Mouse (Mus musculus): ENCODE data around the gene Arcn1. TPM values are rescaled to one million over a fixed set of nuclear protein-coding genes. Genes with fewer than 3 reads are reported as not detected.

The Arcn1 gene
- polyA plus RNA-seq, 1 experiment from 2014 or later = 148 TPM

DNA sequence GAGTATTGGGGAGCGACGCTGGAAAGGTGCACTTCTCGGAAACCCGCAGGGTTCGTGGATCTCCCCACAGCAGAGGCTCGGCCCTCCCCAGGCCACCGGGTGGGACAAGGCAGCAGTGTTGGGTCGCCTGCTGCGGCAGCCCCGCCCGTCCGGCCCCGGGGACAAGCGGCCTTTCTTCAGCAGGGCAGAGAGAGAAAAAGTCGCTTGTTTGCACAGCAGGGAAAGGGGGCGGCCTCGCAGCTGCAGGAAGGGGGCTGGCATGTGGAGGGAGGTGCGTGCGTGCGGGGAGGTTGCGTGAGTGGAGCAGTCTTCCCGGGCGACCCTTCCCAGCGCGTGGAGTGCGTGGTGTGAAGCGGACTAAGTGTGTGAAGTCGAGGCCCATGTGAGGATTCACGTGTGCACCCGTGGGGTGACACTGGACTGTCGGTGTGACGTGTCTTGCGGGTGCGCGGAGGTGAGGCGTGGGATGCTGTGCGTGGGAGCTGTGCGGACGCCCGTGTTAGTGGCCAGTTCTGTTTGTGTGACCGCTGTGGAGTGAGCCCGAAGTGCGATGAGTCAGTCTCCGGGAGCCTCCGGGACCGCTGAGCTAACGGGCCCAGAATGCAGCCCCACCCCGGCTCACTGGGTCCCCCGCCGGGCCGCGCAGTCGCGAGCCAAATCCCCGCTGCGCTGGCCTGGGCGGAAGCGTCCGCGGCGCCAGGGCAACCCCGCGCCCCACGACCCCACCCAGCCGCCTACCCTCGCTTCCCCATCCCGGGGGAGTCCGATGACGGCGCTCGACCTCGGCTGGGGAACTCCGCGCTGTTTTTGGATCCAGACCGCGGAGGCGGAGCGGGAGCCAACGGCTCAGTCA lies 33.7 kb downstream of the Arcn1 start:
- peak overlapping the region; percentile 49 for H3K4me3 ChIP-seq (replicated peaks; ENCODE audit: low read length)
- DNase-seq (ENCODE audit: low spot score) = no peak

DNA sequence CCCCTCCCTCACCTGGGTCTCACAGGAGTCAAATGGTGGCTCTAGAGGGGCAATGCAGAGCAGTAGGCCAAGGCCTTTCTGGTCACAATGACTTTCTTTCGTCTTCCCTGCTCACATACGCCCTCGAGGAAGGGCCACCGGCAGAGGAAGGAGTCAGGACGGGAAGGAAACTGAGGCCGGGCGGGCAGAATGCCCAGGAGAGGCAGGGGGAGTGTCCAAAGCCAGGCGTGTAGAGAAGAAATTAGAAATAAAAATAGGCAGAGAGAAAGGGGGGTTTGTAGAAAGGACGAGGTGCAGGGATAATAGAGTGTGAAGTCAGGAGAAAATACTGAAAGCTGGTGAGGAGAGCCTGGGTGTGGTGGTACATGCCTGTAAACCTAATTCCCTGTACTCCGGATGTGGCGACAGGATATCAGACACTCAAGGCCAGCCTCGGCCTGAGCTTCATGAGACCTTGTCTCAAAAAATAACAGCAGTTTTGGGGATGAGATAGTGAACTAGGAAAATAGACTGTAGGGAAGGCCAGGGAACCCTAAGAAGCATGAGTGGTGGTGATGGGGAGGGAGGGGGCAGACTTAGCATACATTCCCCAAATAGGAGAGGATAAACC lies 34.6 kb downstream of the Arcn1 start:
- Histone ChIP-seq H3K27me3 (ENCODE audit: control insufficient read depth, insufficient read depth, low read length) (peaks cover 14% of the 10 kb centered on the region; the same call in 1 of the 2 replicates), H3K9me3 (ENCODE audit: control insufficient read depth, low read length) (no peaks in the 10 kb centered on the region), H3K4me3 (replicated peaks; ENCODE audit: low read length) (peak overlapping the region; percentile 49), H3K4me2 (replicated peaks) (peak overlapping the region; percentile 94), H3K4me1 (replicated peaks; ENCODE audit: control insufficient read depth, insufficient read depth, low read length) (peaks cover 10% of the 10 kb centered on the region; the same call in 1 of the 2 replicates), H3K27ac (peak overlapping the region; percentile 22; the same call in 1 of the 2 replicates), H3K36me3 (replicated peaks; ENCODE audit: control insufficient read depth, insufficient read depth) (no peaks in the 10 kb centered on the region), H3K9ac (peak overlapping the region; percentile 57; the same call in 1 of the 2 replicates)
- DNase-seq (ENCODE audit: low spot score) (no peak), ATAC-seq (ENCODE audit: low FRiP score) (no peak)
- WGBS = 52% methylated on average over 12 of the region's 12 CpGs

More for the DNA sequence above, 33.7 kb downstream of the Arcn1 start:
- WGBS = under 1% methylated on average over 79 of the region's 79 CpGs
- H3K27ac ChIP-seq = peak overlapping the region; percentile 44
- peak overlapping the region; percentile 57 for H3K9ac ChIP-seq
- H3K27me3 ChIP-seq (ENCODE audit: control insufficient read depth, insufficient read depth, low read length) = peaks cover 14% of the 10 kb centered on the region; the same call in 1 of the 2 replicates
- H3K9me3 ChIP-seq (ENCODE audit: control insufficient read depth, low read length) = no peaks in the 10 kb centered on the region
- peak; percentile 56; the same call in 1 of the 2 replicates for ATAC-seq (ENCODE audit: low FRiP score)
- H3K4me2 ChIP-seq (replicated peaks) = peak overlapping the region; percentile 94
- H3K36me3 ChIP-seq (replicated peaks; ENCODE audit: control insufficient read depth, insufficient read depth) = no peaks in the 10 kb centered on the region
- H3K4me1 ChIP-seq (replicated peaks; ENCODE audit: control insufficient read depth, insufficient read depth, low read length) = peaks cover 10% of the 10 kb centered on the region; the same call in 1 of the 2 replicates

DNA sequence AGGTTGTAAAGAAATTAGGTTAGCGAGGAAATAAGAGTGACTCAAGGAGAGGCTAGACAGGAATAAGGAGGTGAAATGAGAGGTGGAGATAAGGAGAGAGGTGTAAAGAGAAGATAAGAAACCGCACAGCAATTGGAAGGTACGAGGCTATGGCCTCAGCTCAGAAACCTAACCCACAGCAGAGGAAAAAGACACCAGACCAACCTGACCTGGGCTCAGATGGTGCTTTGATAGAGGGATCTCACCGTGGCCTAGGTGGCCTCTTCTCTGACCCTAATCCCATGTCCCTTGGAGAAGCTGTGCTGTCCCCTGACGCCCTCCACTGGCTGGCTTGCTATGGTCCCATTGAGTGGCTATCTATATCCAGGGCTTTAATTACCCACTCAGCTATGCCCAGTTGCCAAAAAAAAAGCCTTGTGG lies 35.5 kb downstream of the Arcn1 start:
- H3K4me2 ChIP-seq (replicated peaks) = no peak overlapping the region

DNA sequence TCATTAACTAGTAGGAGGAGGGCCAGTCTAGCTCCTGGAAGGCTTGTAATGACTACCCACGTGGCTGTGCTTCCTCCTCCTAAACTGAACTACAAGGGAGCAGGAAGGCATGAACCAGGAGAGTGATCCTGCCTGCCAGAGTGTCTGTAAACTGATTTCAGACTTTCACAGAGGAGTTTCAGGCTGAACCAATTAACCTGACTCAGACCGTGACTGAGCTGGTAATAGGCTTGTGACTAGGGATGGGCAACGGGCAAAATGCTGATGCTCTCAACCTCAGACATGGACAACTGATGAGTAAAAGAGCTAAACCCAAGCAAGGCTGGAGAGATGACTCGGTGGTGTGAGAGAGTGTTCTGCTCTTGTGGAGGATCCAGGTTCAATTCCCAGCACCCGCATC lies 40.2 kb downstream of the Arcn1 start:
- 64% methylated on average over 5 of the region's 5 CpGs for WGBS
- no peaks in the 10 kb centered on the region for H3K36me3 ChIP-seq (replicated peaks; ENCODE audit: control insufficient read depth, insufficient read depth)
- H3K27ac ChIP-seq = no peak overlapping the region
- no peak overlapping the region for H3K9ac ChIP-seq
- H3K4me2 ChIP-seq (replicated peaks) = no peak overlapping the region
- DNase-seq (ENCODE audit: low spot score) (no peak), ATAC-seq (ENCODE audit: low FRiP score) (no peak)
- no peak overlapping the region for H3K4me3 ChIP-seq (replicated peaks; ENCODE audit: low read length)
- no peaks in the 10 kb centered on the region for H3K9me3 ChIP-seq (ENCODE audit: control insufficient read depth, low read length)
- no peaks in the 10 kb centered on the region for H3K27me3 ChIP-seq (ENCODE audit: control insufficient read depth, insufficient read depth, low read length)
- H3K4me1 ChIP-seq (replicated peaks; ENCODE audit: control insufficient read depth, insufficient read depth, low read length) = peaks cover 36% of the 10 kb centered on the region

More for the DNA sequence above, 35.5 kb downstream of the Arcn1 start:
- Histone ChIP-seq H3K9ac (no peak overlapping the region), H3K4me1 (replicated peaks; ENCODE audit: control insufficient read depth, insufficient read depth, low read length) (peaks cover 13% of the 10 kb centered on the region; the same call in 1 of the 2 replicates), H3K27me3 (ENCODE audit: control insufficient read depth, insufficient read depth, low read length) (peaks cover 14% of the 10 kb centered on the region; the same call in 1 of the 2 replicates), H3K9me3 (ENCODE audit: control insufficient read depth, low read length) (no peaks in the 10 kb centered on the region), H3K27ac (no peak overlapping the region), H3K4me3 (replicated peaks; ENCODE audit: low read length) (no peak overlapping the region), H3K36me3 (replicated peaks; ENCODE audit: control insufficient read depth, insufficient read depth) (no peaks in the 10 kb centered on the region)
- 77% methylated on average over 5 of the region's 5 CpGs for WGBS
- DNase-seq (ENCODE audit: low spot score) (no peak), ATAC-seq (ENCODE audit: low FRiP score) (no peak)

DNA sequence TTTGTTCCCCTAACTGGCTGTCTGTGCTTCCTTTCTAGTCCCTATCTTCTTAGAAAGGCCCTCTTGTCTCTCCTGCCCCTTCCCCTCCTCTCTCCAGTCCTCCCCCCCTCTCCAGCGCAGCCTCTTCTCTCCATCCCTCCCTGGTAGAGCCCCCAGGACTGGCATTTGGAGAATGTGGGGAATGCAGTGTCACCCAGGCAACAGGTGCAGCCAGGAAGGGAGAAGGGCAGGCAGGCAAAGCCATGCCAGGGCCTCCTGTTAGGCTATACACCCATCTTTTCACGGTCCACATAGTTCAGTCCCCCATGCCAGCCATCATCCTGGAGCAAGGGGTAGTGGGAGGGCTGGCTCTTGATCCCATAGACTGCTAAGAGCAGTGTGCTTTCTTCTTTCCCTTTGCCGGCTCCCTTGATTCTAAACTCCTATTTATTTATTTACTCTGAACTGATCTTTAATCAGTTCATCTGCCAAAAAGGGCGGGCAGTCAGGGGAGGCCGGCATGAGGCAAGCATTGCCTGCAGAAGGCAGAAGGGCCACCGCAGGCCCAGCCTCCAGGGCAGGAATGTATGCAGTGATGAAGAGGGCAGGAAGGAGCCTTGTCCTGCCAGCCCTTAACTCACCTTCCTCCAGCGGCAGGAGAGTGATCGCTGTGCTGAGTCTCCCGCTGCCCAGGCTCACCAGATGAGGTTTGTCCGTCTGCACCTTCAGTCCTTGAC lies 41.1 kb downstream of the Arcn1 start:
- no peaks in the 10 kb centered on the region for H3K27me3 ChIP-seq (ENCODE audit: control insufficient read depth, insufficient read depth, low read length)
- H3K9me3 ChIP-seq (ENCODE audit: control insufficient read depth, low read length) = no peaks in the 10 kb centered on the region
- no peak overlapping the region for H3K4me2 ChIP-seq (replicated peaks)
- no peak for DNase-seq (ENCODE audit: low spot score)
- no peak overlapping the region for H3K27ac ChIP-seq
- H3K4me1 ChIP-seq (replicated peaks; ENCODE audit: control insufficient read depth, insufficient read depth, low read length) = peaks cover 42% of the 10 kb centered on the region
- H3K4me3 ChIP-seq (replicated peaks; ENCODE audit: low read length) = no peak overlapping the region
- H3K9ac ChIP-seq = no peak overlapping the region
- ATAC-seq (ENCODE audit: low FRiP score) = peak; percentile 28; the same call in 1 of the 2 replicates
- H3K36me3 ChIP-seq (replicated peaks; ENCODE audit: control insufficient read depth, insufficient read depth) = no peaks in the 10 kb centered on the region
- 45% methylated on average over 10 of the region's 10 CpGs for WGBS

DNA sequence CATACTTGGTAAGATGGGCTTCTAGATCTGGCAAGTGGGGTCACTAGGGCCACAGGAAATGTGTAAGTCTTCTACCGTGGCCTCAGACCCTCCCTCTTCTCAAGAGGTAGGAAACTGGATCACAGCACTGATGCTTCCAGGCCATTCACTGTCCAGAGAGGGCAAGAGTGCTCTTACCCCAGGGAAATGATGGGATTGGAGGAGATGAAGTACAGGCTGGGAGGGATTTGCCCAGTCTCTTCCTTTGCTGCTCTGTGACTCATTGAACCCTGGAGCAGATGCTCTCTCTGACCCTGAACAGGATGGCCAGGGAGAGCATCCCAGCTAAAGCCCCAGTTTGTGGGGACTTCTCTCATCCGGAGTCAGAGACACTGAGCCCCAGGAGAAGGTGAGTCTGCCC lies 43.0 kb downstream of the Arcn1 start:
- no peak for ATAC-seq (ENCODE audit: low FRiP score)
- Histone ChIP-seq H3K4me2 (replicated peaks) (no peak overlapping the region), H3K36me3 (replicated peaks; ENCODE audit: control insufficient read depth, insufficient read depth) (no peaks in the 10 kb centered on the region), H3K9me3 (ENCODE audit: control insufficient read depth, low read length) (no peaks in the 10 kb centered on the region), H3K4me1 (replicated peaks; ENCODE audit: control insufficient read depth, insufficient read depth, low read length) (peaks cover 54% of the 10 kb centered on the region), H3K9ac (no peak overlapping the region), H3K27ac (no peak overlapping the region), H3K4me3 (replicated peaks; ENCODE audit: low read length) (no peak overlapping the region), H3K27me3 (ENCODE audit: control insufficient read depth, insufficient read depth, low read length) (no peaks in the 10 kb centered on the region)
- DNase-seq (ENCODE audit: low spot score) = no peak
- WGBS = 44% methylated on average over 2 of the region's 2 CpGs

DNA sequence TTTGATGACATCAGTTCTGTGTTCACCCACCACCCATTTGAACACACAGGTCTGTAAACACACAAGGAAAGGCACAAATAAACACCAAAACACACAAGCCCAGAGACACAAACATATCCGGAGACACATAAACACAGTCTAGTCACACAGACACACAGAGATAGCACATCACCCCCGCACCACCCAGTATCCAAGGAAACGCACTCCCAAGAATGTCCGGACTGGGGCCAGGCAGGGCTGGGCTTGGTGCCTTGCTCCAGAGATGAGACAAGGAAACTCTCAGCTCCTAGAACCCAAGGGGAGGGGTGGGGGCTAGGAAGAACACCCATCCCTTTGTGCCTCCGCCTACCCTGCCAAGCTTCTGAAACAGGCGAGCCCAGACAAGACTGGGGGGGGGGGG lies 43.4 kb downstream of the Arcn1 start:
- Histone ChIP-seq H3K4me1 (replicated peaks; ENCODE audit: control insufficient read depth, insufficient read depth, low read length) (peaks cover 59% of the 10 kb centered on the region), H3K36me3 (replicated peaks; ENCODE audit: control insufficient read depth, insufficient read depth) (no peaks in the 10 kb centered on the region), H3K27me3 (ENCODE audit: control insufficient read depth, insufficient read depth, low read length) (no peaks in the 10 kb centered on the region), H3K4me2 (replicated peaks) (no peak overlapping the region), H3K9ac (no peak overlapping the region), H3K27ac (peak overlapping the region; percentile 70), H3K9me3 (ENCODE audit: control insufficient read depth, low read length) (no peaks in the 10 kb centered on the region), H3K4me3 (replicated peaks; ENCODE audit: low read length) (no peak overlapping the region)
- DNase-seq (ENCODE audit: low spot score) (no peak), ATAC-seq (ENCODE audit: low FRiP score) (no peak; the same call in 1 of the 2 replicates)
- 23% methylated on average over 6 of the region's 6 CpGs for WGBS

DNA sequence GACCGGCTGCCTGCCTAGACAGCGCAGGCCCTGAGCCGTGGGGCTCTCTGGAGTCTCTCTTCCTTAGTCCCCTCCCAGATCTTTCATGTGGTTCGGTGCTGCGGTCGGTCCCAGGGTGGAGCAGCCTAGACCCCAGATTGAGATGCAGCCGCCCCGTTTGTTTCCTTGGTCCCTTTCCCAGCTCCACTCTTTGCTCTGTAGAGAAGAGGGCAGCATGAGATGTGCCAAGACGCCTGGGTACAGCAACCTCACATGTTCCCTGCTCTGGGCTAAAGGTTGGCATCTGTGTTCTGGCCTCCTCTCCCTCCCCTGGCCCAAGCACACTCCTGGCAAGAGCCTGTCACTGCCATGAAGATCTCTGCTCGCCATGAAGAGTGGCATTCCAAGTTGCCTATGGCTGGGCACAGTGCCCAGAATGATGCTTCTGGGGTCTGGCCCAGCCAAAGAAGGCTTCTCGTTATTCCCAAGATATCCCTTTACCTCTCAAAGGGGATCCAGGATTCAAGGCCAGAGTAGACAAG lies 44.1 kb downstream of the Arcn1 start:
- 59% methylated on average over 11 of the region's 11 CpGs for WGBS
- peaks cover 65% of the 10 kb centered on the region for H3K4me1 ChIP-seq (replicated peaks; ENCODE audit: control insufficient read depth, insufficient read depth, low read length)
- no peak overlapping the region for H3K4me2 ChIP-seq (replicated peaks)
- H3K36me3 ChIP-seq (replicated peaks; ENCODE audit: control insufficient read depth, insufficient read depth) = no peaks in the 10 kb centered on the region
- no peak overlapping the region for H3K4me3 ChIP-seq (replicated peaks; ENCODE audit: low read length)
- no peak overlapping the region for H3K9ac ChIP-seq
- H3K27ac ChIP-seq = peak overlapping the region; percentile 70
- H3K9me3 ChIP-seq (ENCODE audit: control insufficient read depth, low read length) = no peaks in the 10 kb centered on the region
- ATAC-seq (ENCODE audit: low FRiP score) (no peak), DNase-seq (ENCODE audit: low spot score) (no peak)
- H3K27me3 ChIP-seq (ENCODE audit: control insufficient read depth, insufficient read depth, low read length) = no peaks in the 10 kb centered on the region

All from hindbrain, embryonic 14.5 days (tissue).